Mouse (Mus musculus): Measurements from ENCODE around the gene Olfr323.

The Olfr323 gene

DNA sequence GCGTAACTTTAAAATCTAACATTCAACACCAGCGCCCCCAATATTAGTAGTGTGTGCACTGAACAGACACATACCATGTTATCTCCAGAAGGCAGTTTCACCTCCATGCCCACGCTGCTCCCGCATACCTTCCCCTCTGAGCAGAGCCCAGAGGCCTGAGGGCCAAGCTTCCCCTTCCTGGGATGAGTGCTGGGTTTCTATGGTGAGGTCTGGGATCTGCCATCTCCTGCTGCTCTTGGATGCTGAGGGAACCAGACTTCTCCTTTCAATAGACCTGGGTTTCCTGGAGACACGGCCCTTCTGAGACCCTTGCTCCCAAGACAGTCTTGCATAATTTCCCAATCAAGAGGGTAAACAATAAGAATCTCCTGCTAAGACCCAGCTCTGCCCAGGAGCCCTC is at the start of gene Olfr323:
Gene Olfr323, minus strand, starts transcription at position 101 of the 400 bp plus-strand sequence.
- DNase-seq (ENCODE audit: extremely low read depth, low read depth) = no peak

DNA sequence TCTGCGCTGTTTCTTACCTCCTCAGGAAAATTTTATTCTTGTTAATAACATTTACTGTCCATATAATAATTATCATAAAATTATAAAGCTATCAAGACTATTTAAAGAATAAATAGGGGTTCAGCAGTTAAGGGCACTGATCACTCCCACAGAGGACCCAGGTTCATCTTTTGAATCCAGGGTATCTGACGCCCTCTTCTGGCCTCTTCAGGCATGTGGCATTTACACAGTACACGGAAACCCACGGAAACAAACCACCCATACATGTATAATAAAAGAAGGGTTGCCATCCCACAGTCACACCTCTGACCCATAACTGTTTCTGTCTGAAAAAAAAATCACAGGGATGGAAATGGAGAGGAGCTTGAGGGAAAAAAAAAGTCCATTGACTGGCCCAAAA is 41.5 kb upstream of the Olfr323 start:
- no peak for DNase-seq (ENCODE audit: extremely low read depth, low read depth)

DNA sequence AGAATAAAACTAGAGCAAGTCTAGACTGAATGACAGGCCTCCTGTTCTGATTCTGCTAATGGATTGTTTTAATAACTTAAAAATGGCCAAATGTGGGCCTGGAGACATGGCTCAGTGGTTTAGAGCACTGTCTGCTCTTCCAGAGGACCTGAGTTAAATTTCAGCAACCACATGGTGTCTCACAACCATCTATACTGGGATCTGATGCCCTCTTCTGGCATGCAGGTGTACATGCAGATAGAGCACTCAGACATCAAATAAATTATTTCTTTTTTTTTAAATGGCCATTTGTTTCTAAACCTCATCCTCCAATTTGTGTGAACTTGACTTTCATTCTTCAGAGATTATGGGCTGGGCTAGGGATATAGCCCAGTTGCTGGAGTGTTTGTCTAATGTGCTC is 39.0 kb upstream of the Olfr323 start:
- no peak for DNase-seq (ENCODE audit: extremely low read depth, low read depth)

DNA sequence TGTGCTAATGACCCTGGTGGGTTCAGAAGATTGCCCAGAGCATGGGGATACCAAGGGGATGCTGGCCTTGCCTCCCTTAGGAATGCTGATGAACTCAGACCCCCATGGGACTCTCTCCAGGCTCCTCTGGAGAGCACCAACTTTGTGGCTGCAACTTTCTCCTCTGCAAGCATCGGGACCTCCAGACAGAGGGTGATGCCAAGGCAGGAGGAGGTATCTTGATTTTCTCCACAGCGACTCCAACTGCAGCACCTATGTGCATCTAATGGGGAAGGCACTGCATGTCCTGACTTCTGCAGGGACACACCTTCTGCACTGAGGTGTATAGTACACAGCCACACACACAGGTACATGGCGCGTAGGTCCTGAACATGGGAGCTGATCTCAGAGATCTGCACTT is 28.3 kb upstream of the Olfr323 start, which contains the start of gene Olfr322:
Gene Olfr322, plus strand, starts transcription at position 187 of the 400 bp plus-strand sequence.
- DNase-seq (ENCODE audit: extremely low read depth, low read depth) = no peak

DNA sequence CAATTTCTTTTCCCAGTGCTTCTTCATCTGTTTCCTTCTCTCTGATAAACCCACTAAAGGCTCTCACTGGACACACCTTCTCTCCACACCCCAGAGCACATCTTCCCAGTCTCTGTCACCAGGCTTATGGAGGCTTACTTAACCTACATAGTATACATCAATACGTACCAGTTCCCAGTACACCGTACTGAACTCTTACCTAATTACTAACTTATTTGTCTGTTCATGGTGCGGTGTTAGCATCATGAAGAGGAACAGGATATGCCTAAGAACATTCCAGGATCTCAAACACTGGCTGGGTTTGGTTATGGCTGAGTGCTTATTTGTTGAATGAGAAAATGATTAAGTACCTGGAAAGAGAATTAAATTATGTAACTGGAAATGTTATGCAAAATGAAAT is 24.9 kb upstream of the Olfr323 start:
- no peak for DNase-seq (ENCODE audit: extremely low read depth, low read depth)

DNA sequence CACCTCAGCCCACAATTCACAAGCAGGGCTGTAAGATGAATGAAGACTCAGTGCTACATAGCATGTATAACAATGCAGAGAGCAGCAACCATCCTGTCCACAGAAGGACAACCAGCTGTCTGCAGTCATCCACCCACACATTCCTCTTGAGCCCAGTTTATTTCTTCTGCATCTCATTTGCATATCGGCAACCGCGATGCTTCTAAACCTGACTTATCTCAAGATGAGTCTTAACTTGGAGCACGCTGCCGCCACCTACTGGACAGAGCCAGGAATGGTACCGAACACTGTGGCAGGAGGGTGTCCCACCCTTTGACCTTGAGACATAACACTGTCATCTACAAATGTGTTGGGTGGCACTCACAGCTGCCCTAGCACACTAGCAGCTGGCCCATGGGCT is 13.0 kb upstream of the Olfr323 start:
- DNase-seq (ENCODE audit: extremely low read depth, low read depth) = peak; percentile 57

DNA sequence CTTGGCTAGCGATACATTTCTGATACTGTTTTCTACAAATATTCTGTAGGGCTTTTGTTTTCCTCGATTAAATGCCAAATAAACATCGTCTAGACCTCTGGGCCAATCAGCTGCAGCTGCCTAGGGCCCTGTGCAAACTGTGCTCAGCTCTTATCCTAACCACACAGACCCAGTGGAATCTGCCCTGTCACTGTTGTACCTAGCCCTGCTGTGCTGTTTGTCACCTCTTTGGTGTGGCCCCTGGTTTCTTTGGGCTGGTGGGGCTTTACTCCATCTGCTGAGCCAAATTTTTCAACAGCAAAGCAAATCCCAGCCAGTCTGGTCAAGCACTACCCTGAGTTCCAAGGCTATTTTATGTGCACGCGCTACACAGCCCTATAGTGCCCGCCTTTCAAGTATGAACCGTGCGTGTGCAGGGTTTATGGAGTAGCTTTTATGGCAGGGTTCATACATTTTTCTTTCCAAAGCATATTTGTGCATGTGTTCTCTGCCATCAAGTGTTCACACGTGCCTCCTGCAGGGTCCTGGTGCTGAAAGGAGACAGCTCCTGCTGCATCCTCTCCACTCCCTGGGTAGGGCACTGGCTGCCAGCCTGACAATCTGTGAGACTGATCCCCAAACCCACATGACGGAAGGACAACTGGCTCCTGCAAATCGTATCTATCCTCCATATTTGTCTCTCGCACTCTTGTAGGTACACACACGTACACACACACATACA is 11.5 kb upstream of the Olfr323 start:
- peak; percentile 87 for DNase-seq (ENCODE audit: extremely low read depth, low read depth)

DNA sequence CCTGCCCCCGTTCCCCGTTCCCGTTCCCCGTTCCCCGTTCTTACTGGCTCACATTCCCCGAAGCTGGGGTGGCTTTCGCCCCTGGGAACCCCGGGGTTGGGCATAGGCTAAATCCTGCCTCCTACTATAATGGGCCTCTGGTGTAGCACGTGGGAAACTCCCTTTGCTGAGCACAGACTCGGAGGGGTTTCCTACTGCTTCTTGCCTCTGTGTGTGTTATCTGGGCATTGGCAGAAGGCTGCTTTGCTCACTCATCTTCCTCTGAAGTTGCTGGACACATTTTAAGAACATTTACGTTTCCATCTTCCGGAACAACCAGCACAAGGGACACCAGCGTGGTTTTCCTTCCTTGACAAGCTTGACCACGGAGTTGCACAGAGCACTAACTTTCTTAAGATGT is 10.8 kb upstream of the Olfr323 start:
- peak; percentile 75 for DNase-seq (ENCODE audit: extremely low read depth, low read depth)

DNA sequence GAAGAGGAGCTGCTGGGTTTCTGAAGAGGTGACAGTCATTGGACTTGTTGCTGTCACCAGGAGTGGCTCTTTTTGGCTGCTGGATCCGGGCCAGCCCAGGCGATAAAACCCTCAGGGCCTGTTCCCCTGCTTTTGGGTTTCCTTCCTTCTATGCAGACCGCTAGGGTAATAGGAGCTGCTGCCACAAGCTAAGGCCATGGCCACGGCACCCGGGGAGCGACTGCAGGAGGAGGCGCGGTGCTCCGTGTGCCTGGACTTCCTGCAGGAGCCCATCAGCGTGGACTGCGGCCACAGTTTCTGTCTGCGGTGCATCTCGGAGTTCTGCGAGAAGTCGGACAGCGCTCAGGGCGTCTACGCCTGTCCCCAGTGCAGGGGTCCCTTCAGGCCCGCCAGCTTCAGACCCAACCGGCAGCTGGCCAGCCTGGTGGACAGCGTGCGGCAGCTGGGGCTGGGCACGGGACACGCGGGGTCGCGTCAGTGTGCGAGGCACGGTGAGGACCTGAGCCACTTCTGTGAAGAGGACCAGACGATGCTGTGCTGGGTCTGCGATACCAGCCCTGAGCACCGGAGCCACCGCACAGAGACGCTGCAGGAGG is 10.1 kb upstream of the Olfr323 start, which contains the start of gene Trim58:
Gene Trim58, plus strand, starts transcription at position 194 of the 596 bp plus-strand sequence.
- peak; percentile 73 for DNase-seq (ENCODE audit: extremely low read depth, low read depth)

DNA sequence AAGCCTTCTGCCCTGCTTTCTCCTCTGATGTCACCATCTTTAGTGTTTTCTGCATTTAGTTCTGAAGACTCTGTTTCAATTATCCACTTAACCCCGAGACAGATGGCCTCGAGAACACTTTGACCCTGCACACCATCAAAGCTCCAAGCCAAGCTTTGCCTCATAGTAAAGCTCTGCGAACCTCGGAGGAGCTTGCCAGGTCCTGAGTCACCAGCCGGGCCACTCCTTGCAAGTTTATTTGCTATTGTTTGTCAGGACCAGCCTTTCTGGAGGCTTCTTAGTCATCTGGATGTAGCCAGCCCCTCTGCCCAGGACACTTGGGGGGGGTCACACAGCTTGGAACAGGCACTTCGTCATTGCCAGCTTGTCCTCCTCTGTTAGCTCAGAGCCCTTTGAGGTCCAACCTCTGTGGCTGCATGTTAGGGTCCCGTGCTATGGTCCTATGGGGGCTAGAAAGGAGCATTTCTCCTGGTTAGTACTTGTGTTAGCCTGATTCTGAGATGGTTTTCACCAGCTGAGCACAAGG is 7.9 kb upstream of the Olfr323 start:
- DNase-seq (ENCODE audit: extremely low read depth, low read depth) = no peak

DNA sequence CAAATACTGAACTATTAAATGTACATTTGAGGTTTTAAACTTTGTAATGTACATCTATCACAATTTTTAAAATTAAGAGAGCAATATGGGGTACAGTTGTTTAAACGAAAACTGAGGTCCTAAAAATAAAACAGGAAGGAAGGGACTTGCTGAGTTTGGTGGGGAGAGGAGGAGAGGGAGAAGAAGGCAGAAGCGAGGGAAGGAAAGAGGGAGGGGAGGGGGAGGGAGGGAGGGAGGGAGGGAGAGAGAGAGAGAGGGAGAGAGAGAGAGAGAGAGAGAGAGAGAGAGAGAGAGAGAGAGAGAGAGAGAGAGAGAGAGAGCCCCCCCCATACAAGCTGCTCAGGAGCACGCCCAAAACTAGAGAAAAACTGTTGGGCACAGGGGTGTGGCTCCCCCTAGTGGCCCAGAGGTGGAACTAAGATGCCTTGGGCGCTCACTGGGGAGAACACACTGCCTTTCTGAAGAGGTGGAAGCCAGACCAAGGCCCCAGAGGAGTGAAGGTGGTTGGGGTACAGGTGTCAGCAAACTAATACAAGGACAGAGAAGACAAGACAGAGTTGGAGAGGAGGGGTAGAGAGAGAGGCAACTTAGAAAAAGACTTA is 6.2 kb upstream of the Olfr323 start:
- peak; percentile 47 for DNase-seq (ENCODE audit: extremely low read depth, low read depth)

DNA sequence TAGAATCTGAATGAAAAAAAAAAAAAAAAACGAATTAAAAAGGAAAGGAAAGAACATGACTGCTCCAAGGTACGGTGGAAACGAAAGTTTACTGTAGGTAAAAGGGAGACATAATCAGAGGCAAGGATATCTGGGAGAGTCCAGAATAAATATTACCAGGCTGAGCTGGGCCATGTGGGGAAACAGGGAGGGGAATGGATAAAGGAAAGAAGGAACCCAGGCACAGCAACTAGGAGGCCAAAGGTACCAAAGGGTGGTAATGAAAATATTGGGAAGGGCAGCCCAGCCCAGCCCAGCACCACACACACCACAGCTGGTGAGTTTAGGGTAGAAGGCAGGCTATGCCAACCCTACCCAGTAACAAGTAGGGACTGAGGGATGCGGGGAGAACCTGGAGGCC is 4.6 kb upstream of the Olfr323 start:
- DNase-seq (ENCODE audit: extremely low read depth, low read depth) = no peak

DNA sequence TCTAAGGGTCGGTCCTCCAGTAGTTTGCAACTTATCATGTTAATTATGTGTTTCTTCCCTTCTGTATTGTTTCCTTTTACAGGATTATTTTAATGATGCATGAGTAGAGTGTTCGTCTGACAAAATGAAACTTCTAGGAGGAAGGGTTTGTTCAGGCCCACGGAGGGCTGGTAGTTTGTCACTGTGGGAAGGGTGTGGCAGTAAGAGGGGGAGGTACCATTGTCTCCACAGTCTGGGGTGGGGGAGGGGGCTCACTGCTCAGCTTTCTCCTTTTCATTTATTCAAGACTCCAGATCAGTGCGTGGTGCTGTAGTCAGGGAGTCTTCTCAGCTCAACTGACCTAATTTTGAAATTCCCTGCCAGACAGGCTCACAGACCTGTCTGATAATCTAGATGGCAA is 4.2 kb downstream of the Olfr323 start:
- no peak for DNase-seq (ENCODE audit: extremely low read depth, low read depth)

DNA sequence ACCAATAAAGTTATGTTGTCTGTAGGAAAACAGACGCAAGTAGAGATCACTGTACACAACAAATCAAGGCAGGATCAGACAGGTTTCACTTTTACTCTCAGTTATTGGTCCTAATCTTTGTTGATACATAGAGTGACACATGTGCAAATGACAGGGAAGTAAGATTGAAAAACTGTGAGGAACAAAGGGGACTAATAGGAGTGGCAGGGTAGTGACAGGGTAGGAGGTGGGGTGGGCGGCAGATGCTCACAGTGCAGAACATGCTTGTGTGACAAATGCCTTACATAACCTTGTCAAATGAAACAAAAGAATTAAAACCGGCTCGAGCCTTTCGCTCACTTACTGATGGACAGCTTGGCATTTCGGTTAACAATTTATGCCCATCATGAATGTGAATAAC is 11.5 kb downstream of the Olfr323 start:
- DNase-seq (ENCODE audit: extremely low read depth, low read depth) = no peak

DNA sequence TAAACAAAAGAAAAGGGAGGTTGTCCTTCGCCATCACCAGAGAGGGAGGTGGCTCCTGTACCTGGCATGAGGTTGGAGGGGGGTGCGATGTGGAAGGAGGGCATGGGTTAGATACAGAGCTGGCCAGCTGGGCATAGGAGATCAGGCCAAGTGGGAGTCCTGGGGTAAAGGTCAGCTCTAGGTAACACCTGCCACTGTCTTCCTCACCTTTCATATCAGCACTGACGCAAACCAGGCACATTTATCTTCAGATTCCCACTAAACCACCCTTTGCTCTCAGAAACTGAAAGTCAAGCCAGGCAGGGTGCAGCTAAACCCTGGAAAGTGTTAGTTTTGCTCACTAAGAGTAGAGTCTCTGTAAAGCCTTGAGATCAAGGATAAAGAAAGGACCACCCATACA is 11.9 kb downstream of the Olfr323 start:
- DNase-seq (ENCODE audit: extremely low read depth, low read depth) = no peak

DNA sequence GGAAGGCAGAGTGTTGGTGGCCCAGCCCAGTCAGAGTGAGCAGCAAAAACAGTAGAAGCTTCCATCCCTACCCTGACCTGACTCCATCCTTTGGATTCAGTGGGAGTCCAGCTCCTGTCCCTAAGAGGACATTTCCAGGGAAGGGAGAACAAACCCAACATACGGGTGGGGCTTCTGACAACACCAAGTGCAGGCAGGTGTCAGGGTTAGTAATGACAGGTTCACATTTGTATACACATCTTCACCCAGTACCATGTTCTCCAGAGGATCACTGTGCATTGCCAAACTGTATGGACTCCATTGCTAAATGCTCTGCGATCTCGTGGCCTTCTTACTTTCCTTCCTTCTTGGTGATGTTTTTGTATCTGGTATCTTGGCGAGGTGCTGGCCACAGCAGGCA is 14.3 kb downstream of the Olfr323 start, which contains the start of gene 2210407C18Rik:
Gene 2210407C18Rik, minus strand, starts transcription at position 101 of the 400 bp plus-strand sequence.
- no peak for DNase-seq (ENCODE audit: extremely low read depth, low read depth)

DNA sequence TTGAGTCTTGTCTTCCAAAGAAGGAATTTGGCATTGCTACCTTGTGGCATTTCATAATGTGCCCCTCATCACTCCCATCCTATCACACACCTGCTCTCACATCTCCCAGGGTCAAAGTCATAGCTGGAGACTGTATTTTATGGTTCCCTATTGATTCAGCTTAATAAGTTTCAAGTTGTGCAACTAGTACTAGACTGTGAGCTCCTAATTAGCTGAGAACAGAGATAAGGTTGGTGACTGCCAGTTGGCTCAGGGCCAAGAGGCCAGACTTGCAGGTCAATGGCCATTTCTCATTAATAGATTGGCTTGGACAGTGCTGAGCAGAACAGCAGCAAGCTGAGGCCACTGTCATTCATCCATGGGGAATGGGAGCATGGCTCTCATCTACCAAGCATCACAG is 15.8 kb downstream of the Olfr323 start:
- no peak for DNase-seq (ENCODE audit: extremely low read depth, low read depth)

DNA sequence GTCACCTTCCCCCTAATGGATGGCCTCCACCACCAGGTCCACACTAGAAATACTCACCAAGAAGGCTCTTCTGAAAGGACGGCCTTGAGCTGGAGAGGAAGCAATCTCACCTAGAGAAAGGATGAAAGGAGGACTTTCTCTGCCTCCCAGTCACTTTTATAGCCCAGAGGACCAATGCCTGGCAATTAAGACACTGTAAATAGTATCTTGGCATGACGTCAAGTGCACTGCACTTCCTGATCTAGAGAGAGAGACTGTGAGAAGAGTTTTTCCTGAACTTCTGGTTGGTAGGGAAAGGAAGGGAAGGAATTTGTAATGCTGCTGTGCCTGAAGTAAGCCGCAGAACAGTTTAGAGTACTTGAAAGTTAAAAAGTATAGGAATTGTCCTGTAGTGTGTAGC is 16.9 kb downstream of the Olfr323 start:
- DNase-seq (ENCODE audit: extremely low read depth, low read depth) = no peak

DNA sequence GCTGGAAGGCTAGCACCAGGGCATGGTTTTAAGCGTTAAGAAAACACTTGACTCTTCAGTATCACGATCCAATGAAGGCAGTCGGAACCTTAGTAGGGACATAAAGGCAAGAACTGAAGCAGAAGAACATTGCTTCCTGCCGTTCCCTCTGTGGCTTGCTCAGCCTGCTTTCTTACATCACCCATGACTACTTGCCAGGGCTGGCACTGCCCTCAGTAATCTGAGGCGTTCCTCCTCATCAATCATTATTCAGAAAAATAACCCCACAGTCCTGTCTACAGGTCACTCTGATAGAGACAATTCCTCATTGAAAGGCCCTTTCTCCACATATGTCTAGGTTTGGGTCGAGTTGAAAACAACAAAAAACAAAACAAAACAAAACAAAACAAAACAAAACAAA is 23.3 kb downstream of the Olfr323 start:
- no peak for DNase-seq (ENCODE audit: extremely low read depth, low read depth)

DNA sequence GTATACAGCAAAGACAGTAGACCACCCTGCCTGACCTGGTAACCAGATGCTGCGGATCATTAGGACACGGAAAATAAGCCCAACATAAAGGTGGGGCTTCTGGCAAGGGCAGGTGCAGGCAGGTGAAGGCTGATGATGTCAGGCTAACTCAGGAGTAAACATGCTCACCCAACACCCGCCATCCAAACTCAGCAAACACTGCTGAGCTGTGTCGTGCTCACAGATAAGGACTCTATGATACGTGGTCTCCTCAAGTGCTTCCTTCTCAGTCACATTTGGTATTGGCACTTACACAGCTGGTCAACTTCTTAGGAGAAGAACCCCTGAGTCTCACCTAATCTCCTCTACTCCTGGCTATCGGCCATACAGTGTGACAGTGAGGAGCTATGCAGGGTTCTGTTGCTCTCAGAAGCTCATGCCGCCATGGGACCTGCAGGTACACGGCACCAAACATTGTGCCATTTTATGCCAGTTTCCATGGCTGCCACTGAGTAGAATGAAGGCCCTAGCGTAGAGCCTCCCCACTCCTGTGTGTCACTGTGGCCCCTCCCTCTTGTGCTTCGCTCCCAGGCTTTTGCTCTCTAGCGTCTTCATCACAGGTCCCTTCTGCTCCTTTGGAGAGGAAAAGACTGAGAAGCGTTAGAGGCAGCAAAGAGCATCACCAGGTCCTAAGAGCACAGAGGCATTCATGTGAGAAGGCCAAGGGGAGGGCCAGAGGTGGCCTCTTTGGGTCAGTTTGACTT is 24.0 kb downstream of the Olfr323 start:
- DNase-seq (ENCODE audit: extremely low read depth, low read depth) = no peak

DNA sequence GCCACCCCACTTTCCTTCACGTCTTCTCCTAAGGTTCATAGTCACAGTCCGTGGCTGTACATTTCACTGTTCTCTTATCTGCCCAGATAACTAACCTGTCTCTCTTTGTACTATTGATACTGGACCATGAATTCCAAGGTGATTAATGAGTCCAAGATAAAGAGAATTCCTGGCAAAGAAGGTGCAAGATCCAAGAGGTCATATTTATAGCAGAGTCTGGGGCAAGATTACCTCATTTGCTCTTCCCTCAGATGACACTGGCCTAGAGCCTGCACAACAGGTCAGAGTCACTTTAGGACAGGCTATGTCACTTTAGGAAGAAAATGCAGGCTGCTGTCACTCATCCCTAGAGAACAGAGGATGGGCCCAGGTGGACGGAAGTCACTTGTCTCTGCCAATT is 25.1 kb downstream of the Olfr323 start:
- no peak for DNase-seq (ENCODE audit: extremely low read depth, low read depth)

DNA sequence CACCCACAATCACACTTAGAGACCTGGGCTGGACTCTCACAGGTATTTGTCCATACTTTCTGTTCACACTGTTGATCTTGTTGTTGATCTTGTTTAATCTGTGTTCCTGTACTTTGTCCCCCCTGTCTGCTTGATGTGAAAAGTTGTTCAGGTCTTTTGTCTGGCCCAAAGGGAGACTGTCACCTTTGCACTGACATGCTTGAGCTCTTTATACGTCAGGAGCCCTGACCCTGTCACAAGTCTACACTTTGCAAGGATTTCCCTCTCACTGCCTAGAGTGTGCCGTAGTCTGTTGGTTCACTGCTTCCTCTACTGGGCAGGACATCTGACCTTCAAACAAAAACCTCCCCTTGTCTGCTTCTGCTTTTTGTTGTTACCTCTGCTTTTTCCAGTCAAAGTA is 25.6 kb downstream of the Olfr323 start:
- DNase-seq (ENCODE audit: extremely low read depth, low read depth) = no peak
